Mouse (Mus musculus) heart, postnatal 25 days (tissue): ENCODE results near the gene Olfr1047. TPM values are rescaled to one million over a fixed set of nuclear protein-coding genes. Genes with fewer than 3 reads are reported as not detected.
"Not testable (repeated sequence)": the region's sequence is repeated elsewhere in the genome, so short reads cannot be mapped to it uniquely, and the experiment has no call there.

Experiments
- DNase-seq: peaks from one replicate; pipeline ENCODE4 v3.0.0; 2022; ENCODE audit warnings: low spot score
- intact Hi-C: fragments of 180-260 bp; cut with DNase I; formaldehyde crosslinking; loops from one replicate; pipeline ENCODE4 v1.15.1; 2025
- total RNA-seq, 2 experiments: library from RNA; stranded (reverse); gene quantifications; 2 replicates each; pipeline ENCODE4 v1.2.3; 2021

Olfr1047 gene
- not detected for total RNA-seq

DNA sequence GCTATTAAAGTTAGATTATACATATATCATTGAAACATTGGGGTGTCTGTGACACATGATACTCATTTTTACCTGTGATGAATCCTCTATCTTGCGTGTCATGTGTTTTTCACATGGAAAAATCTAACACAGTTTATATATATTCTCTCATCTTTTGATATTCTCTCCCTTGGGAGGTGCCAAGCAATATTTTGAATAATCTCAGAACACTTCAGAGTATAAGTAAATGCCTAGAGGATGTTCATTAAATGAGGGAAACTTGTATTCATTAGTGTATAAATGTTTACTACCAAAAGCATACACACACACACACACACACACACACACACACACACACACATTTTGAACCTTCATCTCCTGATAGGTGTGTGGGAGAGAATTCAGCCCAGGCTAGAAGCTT lies at the start of gene Olfr1047:
TSS of gene Olfr1047 (minus strand) at position 101 of the 400 bp plus-strand sequence.
- intact Hi-C loops: no loop called here
- DNase-seq: no peak

DNA sequence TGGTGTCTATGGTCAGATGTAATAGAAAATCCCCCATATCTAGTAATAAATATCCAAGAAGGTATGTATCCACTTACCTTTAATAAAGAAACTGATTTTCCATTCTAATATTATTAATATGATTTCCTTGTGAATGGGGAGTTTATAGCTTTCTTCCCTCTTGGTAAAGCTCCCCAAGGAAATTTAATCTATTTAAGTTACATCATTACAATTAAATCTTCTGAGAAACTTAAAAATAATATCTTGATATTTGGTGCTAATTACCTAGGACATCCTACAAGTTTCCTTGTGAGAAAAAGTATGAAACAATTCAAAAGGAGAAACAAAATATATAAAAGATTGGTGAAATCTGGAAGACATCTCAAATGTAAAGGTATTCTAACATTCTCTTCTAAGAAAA lies 47.8 kb upstream of the Olfr1047 start, which contains the start of gene Olfr1051:
TSS of gene Olfr1051 (minus strand) at position 101 of the 400 bp plus-strand sequence.
- DNase-seq, intact Hi-C loops: not testable (repeated sequence)

DNA sequence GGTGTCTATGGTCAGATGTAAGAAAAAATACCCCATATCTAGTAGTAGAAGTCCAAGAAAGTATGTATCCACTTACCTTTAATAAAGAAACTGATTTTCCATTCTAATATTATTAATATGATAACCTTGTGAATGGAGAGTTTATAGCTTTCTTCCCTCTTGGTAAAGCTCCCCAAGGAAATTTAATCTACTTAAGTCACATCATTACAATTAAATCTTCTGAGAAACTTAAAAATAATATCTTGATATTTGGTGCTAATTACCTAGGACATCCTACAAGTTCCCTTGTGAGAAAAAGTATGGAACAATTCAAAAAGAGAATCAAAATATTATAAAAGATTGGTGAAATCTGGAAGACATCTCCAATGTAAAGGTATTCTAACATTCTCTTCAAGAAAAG lies 27.0 kb upstream of the Olfr1047 start, which contains the start of gene Olfr1049:
TSS of gene Olfr1049 (minus strand) at position 101 of the 400 bp plus-strand sequence.
- DNase-seq, intact Hi-C loops: not testable (repeated sequence)

DNA sequence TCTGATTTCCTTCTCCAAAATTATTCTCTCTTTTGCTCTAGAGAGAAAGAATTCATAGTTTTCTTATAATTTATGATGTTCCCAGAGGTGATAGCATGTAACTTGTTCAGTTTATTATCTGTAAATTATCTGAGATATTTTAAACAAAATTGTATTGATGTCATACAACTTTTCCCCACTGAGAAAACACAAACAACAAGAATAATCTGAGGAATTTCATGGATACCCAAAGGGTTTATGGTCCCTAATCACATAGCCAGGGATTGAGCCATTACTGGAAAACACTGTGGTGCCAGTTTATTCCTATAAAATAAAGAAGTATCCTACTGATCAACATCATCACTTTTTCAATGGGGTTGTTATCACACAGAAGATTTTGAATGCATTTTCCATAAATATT lies 9.0 kb upstream of the Olfr1047 start, which contains the start of gene Olfr1048:
TSS of gene Olfr1048 (minus strand) at position 101 of the 400 bp plus-strand sequence.
- DNase-seq: no peak
- intact Hi-C loops: no loop called here

DNA sequence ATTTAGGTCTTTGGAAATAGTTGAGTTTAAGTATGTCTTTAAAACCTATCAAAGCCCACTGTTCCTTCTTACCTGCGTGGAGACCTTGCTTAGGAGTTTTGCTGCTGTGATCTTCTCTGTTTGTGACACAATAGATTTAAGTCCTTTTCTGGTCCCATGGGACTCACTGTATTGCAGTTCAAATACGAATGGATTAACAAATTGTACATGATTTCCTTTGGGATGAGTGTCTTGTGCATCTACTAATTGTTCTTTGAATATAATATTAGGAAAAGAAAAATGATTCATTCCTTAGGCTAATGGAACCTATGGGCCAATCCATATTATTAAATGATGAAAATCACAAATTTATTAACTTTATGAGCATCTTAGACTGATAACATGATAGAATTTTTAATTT lies 12.0 kb downstream of the Olfr1047 start, which contains the start of gene Olfr1046:
TSS of gene Olfr1046 (minus strand) at position 101 of the 400 bp plus-strand sequence.
- no peak for DNase-seq
- intact Hi-C loops: no loop called here

DNA sequence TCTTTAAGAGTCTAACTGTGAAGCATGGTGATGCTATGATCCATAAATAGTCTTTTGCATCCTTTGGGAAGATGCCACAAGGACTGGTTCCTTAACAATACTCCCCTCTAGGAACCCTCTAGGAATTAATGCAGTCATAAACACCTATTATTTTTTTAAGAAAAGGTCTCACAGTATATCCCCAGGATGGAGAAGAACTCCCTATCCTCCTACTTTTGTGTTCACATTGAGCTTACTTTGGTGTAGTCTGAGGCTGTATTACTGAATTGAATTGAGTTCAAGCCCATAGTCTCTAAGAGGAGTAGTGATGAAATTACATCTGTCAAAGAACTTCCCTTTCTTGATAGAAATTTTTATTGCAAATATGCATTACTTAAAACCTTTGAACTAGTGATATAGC lies 28.3 kb downstream of the Olfr1047 start, which contains the start of gene Olfr1045:
TSS of gene Olfr1045 (minus strand) at position 101 of the 400 bp plus-strand sequence.
- intact Hi-C loops: no loop called here

DNA sequence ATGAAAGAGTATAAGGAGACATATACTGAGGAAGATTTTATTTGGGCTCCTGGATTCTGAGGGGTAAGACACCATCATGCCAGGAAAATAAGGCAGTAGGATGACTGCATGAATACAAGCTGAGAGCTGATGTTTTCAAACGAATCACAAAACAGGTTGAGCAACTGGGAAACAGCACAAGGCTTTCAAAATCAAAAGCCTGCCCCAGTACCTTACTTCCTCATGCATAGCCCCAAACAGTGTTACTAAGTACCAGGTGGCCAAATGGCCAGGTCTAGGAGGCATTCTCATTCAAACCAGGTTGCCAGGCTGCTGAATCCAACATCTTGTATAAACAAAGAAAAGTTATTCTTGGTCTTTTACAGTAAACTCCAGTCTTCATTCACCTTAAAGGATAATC lies 35.3 kb downstream of the Olfr1047 start:
- DNase-seq: no peak
- intact Hi-C loops: no loop called here

More for the DNA sequence above, 28.3 kb downstream of the Olfr1047 start, which contains the start of gene Olfr1045:
- DNase-seq: no peak

DNA sequence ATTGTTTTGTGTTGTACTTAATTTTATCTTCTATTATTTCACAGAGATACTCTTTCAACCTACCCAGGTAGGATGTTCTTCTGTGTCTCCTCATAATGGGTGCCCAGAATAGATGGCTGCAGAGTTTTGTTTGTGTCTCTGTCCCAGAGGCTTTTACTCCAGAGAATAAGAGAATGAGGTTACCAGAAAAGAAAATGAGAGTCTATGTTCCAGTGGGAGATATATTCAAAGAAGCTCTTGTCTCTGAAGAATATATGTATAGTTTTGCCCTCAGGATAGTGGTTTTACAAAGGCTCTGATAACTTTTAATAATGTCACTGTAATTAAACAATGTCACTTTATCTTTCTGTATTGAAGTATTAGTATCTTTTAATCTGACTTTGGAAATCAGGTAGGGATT lies 45.6 kb downstream of the Olfr1047 start, which contains the start of gene Olfr52:
TSS of gene Olfr52 (minus strand) at position 101 of the 400 bp plus-strand sequence.
- intact Hi-C loops: no loop called here
- DNase-seq: no peak

DNA sequence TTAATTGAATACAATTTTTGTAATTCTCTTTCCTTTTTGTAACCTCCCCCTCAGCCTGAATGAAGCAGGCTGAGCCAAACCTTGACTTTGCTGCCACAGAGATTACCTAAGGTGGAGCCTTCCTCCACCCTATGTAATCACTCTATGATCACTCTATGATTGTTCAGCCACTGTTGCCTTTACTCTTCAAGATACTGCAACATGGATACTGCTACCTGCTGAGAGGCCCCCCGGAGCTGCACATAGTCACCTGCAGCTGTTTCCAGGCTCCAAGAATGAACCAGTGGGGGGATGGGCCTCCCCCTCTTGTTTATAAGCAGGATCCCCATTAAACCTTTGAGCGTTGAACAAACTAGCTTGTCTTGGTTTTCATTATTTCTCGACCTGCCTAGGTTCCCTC lies 51.3 kb downstream of the Olfr1047 start:
- no peak for DNase-seq
- intact Hi-C loops: no loop called here

DNA sequence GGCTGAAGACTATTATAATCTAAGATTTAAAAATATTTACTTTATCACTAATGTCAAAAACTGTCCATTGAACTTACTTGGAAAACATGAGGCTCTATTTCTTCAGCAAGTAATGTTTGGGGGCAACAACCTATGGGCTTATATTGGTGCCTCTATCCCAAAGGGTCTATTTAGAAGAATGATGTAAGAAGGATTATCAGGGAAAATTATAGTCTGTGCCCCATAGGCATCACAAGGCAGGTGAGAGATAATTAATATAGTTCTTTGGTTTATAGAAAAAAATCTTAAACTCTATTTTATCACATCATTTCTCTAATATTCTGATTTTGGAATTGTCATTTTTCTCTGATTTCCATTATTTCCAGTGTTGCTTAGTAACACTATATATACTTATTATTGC lies 53.5 kb downstream of the Olfr1047 start, which contains the start of gene Olfr1044:
TSS of gene Olfr1044 (minus strand) at position 101 of the 400 bp plus-strand sequence.
- no peak for DNase-seq
- intact Hi-C loops: no loop called here

Other genes with a start within 250 kb of the Olfr1047 start
- gene Olfr1031, start 241.1 kb downstream of the Olfr1047 start, total RNA-seq: not detected
- not detected for gene Olfr1032, start 225.9 kb downstream of the Olfr1047 start, total RNA-seq
- 1 to 10 TPM; 5.3 to 6.2 TPM for gene Olfr1033, start 210.8 kb downstream of the Olfr1047 start, total RNA-seq
- gene Olfr1034, start 185.5 kb downstream of the Olfr1047 start, total RNA-seq: under 1 TPM; 0.14 to 0.16 TPM
- not detected for gene Olfr1036, start 157.4 kb downstream of the Olfr1047 start, total RNA-seq
- gene Olfr1037, start 144.0 kb downstream of the Olfr1047 start, total RNA-seq: not detected
- not detected for gene Olfr1039, start 95.5 kb downstream of the Olfr1047 start, total RNA-seq
- gene Olfr1040, start 84.7 kb downstream of the Olfr1047 start, total RNA-seq: not detected
- not detected for gene Olfr1042, start 69.6 kb downstream of the Olfr1047 start, total RNA-seq
- not detected for gene Olfr1043, start 63.9 kb downstream of the Olfr1047 start, total RNA-seq
- gene Olfr1044, start 53.6 kb downstream of the Olfr1047 start, total RNA-seq: not detected
- gene Olfr52, start 45.7 kb downstream of the Olfr1047 start, total RNA-seq: not detected
- not detected for gene Olfr1045, start 28.4 kb downstream of the Olfr1047 start, total RNA-seq
- gene Olfr1046, start 12.1 kb downstream of the Olfr1047 start, total RNA-seq: not detected
- gene Olfr1048, start 8.9 kb upstream of the Olfr1047 start, total RNA-seq: not detected
- gene Olfr1049, start 26.9 kb upstream of the Olfr1047 start, total RNA-seq: not detected
- gene Olfr1051, start 47.7 kb upstream of the Olfr1047 start, total RNA-seq: not detected
- not detected for gene Olfr1052, start 61.1 kb upstream of the Olfr1047 start, total RNA-seq
- not detected for gene Olfr1053, start 83.9 kb upstream of the Olfr1047 start, total RNA-seq
- gene Olfr1054, start 104.0 kb upstream of the Olfr1047 start, total RNA-seq: not detected
- not detected for gene Olfr1055, start 118.9 kb upstream of the Olfr1047 start, total RNA-seq
- gene Olfr1056, start 131.1 kb upstream of the Olfr1047 start, total RNA-seq: not detected
- gene Olfr1057, start 147.0 kb upstream of the Olfr1047 start, total RNA-seq: not detected
- gene Olfr1058, start 157.2 kb upstream of the Olfr1047 start, total RNA-seq: not detected
- not detected for gene Olfr1061, start 182.6 kb upstream of the Olfr1047 start, total RNA-seq
- gene Olfr1062, start 195.3 kb upstream of the Olfr1047 start, total RNA-seq: not detected
- gene Olfr1065, start 219.2 kb upstream of the Olfr1047 start, total RNA-seq: not detected
- not detected for gene Olfr1066, start 224.9 kb upstream of the Olfr1047 start, total RNA-seq